Mouse (Mus musculus): ENCODE results near the gene Cd200r4. TPM values are rescaled to one million over a fixed set of nuclear protein-coding genes. Genes with fewer than 3 reads are reported as not detected.
"Not testable (repeated sequence)": the region's sequence is repeated elsewhere in the genome, so short reads cannot be mapped to it uniquely, and the experiment has no call there.

The Cd200r4 gene
- polyA plus RNA-seq, 1 experiment from 2014 or later: not detected

DNA sequence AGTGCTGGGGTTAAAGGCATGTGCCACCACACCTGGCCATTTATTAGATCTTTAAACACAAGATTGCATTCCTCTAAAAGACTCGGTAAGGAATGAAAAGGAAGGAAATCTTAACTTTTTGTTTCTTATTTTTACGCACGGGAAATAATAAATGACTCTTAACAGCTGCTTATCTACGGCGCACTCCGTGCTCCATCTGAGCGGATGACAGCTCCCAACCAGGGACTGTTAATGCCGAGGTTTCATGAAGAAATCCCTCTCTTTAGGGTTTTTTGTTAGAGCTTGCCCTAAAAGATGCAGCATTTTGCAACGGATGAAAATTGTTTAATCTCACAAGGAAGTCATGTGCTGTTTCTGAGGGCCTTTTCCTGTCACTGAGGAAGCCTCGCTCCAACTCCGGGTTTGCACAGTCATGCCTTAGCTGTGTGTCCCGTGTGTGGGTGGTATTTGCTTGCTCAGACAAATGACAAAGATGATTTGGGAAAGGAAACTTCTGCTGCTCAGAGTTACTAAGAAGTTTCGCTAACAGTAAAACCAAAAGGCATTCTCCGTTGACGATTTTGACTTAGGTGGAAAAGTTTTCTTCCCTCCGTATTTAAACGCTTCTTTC is 32.9 kb upstream of the Cd200r4 start:
- H3K4me2 ChIP-seq (replicated peaks; ENCODE audit: low read depth, low read length): 0 out of 2 replicates have a peak overlapping the region, but pooled peaks have one; percentile 8
- no peaks in the 10 kb centered on the region for H3K36me3 ChIP-seq (ENCODE audit: control insufficient read depth, insufficient read depth, low read length)
- H3K9me3 ChIP-seq (ENCODE audit: control insufficient read depth, low read length): no peaks in the 10 kb centered on the region
- no peaks in the 10 kb centered on the region for H3K4me1 ChIP-seq (ENCODE audit: control insufficient read depth, insufficient read depth, low read length)
- WGBS: 69% methylated on average over 17 of the region's 17 CpGs
- no peak overlapping the region for H3K4me3 ChIP-seq (ENCODE audit: low read length)
- no peak overlapping the region for H3K9ac ChIP-seq (ENCODE audit: low read depth, low read length)
- no peak for ATAC-seq (ENCODE audit: low FRiP score, low TSS enrichment)
- H3K27ac ChIP-seq (ENCODE audit: low read depth, low read length): no peak overlapping the region
- H3K27me3 ChIP-seq (ENCODE audit: control insufficient read depth, insufficient read depth, low read length): no peaks in the 10 kb centered on the region

GRCm38 (mm10) chr16:44779494-44779893 is 32.0 kb upstream of the Cd200r4 start:
- no peak overlapping the region for H3K27ac ChIP-seq (ENCODE audit: low read depth, low read length)
- no peak overlapping the region for H3K4me2 ChIP-seq (replicated peaks; ENCODE audit: low read depth, low read length)
- H3K27me3 ChIP-seq (ENCODE audit: control insufficient read depth, insufficient read depth, low read length): no peaks in the 10 kb centered on the region
- H3K4me1 ChIP-seq (ENCODE audit: control insufficient read depth, insufficient read depth, low read length): no peaks in the 10 kb centered on the region
- WGBS: 89% methylated on average over 5 of the region's 5 CpGs
- H3K9me3 ChIP-seq (ENCODE audit: control insufficient read depth, low read length): no peaks in the 10 kb centered on the region
- H3K36me3 ChIP-seq (ENCODE audit: control insufficient read depth, insufficient read depth, low read length): no peaks in the 10 kb centered on the region
- H3K4me3 ChIP-seq (ENCODE audit: low read length): no peak overlapping the region
- H3K9ac ChIP-seq (ENCODE audit: low read depth, low read length): no peak overlapping the region
- no peak for ATAC-seq (ENCODE audit: low FRiP score, low TSS enrichment)

DNA sequence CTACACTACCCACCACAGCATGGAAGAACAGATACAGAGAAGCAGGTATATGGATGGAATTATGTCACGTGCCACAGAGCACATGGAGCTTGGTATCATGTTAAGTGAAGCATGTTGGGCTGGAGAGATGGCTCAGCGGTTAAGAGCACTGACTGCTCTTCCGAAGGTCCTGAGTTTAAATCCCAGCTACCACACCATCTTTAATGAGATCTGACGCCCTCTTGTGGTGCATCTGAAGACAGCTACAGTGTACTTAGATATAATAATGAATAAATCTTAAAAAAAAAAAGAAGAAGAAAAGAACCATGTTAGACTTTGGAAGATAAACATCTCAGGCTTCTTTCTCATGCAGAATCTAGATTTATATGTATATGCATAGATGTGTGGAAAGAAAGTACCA is 30.8 kb upstream of the Cd200r4 start:
- no peak overlapping the region for H3K4me2 ChIP-seq (replicated peaks; ENCODE audit: low read depth, low read length)
- WGBS: 71% methylated on average over 4 of the region's 4 CpGs
- no peak for ATAC-seq (ENCODE audit: low FRiP score, low TSS enrichment)
- H3K4me3 ChIP-seq (ENCODE audit: low read length): no peak overlapping the region
- no peaks in the 10 kb centered on the region for H3K4me1 ChIP-seq (ENCODE audit: control insufficient read depth, insufficient read depth, low read length)
- H3K27me3 ChIP-seq (ENCODE audit: control insufficient read depth, insufficient read depth, low read length): no peaks in the 10 kb centered on the region
- no peaks in the 10 kb centered on the region for H3K36me3 ChIP-seq (ENCODE audit: control insufficient read depth, insufficient read depth, low read length)
- no peaks in the 10 kb centered on the region for H3K9me3 ChIP-seq (ENCODE audit: control insufficient read depth, low read length)
- no peak overlapping the region for H3K9ac ChIP-seq (ENCODE audit: low read depth, low read length)
- no peak overlapping the region for H3K27ac ChIP-seq (ENCODE audit: low read depth, low read length)

GRCm38 (mm10) chr16:44786934-44787333 is 24.6 kb upstream of the Cd200r4 start:
- Histone ChIP-seq H3K4me2 (replicated peaks; ENCODE audit: low read depth, low read length) (no peak overlapping the region), H3K27me3 (ENCODE audit: control insufficient read depth, insufficient read depth, low read length) (no peaks in the 10 kb centered on the region), H3K9ac (ENCODE audit: low read depth, low read length) (no peak overlapping the region), H3K27ac (ENCODE audit: low read depth, low read length) (no peak overlapping the region), H3K4me3 (ENCODE audit: low read length) (no peak overlapping the region), H3K9me3 (ENCODE audit: control insufficient read depth, low read length) (no peaks in the 10 kb centered on the region), H3K4me1 (ENCODE audit: control insufficient read depth, insufficient read depth, low read length) (no peaks in the 10 kb centered on the region), H3K36me3 (ENCODE audit: control insufficient read depth, insufficient read depth, low read length) (no peaks in the 10 kb centered on the region)
- 93% methylated on average over 1 of the region's 1 CpGs for WGBS
- no peak for ATAC-seq (ENCODE audit: low FRiP score, low TSS enrichment)

DNA sequence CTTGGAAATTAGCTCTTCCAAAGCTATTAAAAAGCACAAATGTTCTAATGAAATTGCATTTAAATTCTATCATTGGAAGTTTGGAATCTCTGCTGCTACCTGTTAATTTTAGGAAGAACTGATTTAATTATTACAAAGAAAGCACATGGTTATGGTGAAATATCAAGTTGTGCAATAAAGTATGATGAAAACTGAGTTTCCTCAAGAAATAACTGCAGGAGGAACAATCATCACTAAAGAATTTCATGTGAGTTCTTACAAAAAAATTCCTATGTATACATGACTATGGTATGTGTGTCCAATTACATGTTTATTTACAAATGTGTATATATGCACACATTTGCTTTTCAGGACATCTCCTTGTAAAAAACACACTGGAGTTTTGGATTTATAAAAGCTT is 17.1 kb upstream of the Cd200r4 start:
- no peak for ATAC-seq (ENCODE audit: low FRiP score, low TSS enrichment)
- Histone ChIP-seq H3K36me3 (ENCODE audit: control insufficient read depth, insufficient read depth, low read length) (no peaks in the 10 kb centered on the region), H3K4me3 (ENCODE audit: low read length) (no peak overlapping the region), H3K9me3 (ENCODE audit: control insufficient read depth, low read length) (no peaks in the 10 kb centered on the region), H3K4me2 (replicated peaks; ENCODE audit: low read depth, low read length) (no peak overlapping the region), H3K4me1 (ENCODE audit: control insufficient read depth, insufficient read depth, low read length) (no peaks in the 10 kb centered on the region), H3K27me3 (ENCODE audit: control insufficient read depth, insufficient read depth, low read length) (no peaks in the 10 kb centered on the region), H3K9ac (ENCODE audit: low read depth, low read length) (no peak overlapping the region), H3K27ac (ENCODE audit: low read depth, low read length) (no peak overlapping the region)

- Histone ChIP-seq H3K9me3 (ENCODE audit: control insufficient read depth, low read length) (no peaks in the 10 kb centered on the region; the same call in 1 of the 2 replicates), H3K4me3 (ENCODE audit: low read length) (no peak overlapping the region), H3K4me2 (replicated peaks; ENCODE audit: low read depth, low read length) (no peak overlapping the region), H3K4me1 (ENCODE audit: control insufficient read depth, insufficient read depth, low read length) (no peaks in the 10 kb centered on the region), H3K36me3 (ENCODE audit: control insufficient read depth, insufficient read depth, low read length) (no peaks in the 10 kb centered on the region), H3K9ac (ENCODE audit: low read depth, low read length) (no peak overlapping the region), H3K27ac (ENCODE audit: low read depth, low read length) (no peak overlapping the region), H3K27me3 (ENCODE audit: control insufficient read depth, insufficient read depth, low read length) (no peaks in the 10 kb centered on the region)
- ATAC-seq (ENCODE audit: low FRiP score, low TSS enrichment): no peak
Observed at GRCm38 (mm10) chr16:44805976-44806375, 5.6 kb upstream of the Cd200r4 start.

DNA sequence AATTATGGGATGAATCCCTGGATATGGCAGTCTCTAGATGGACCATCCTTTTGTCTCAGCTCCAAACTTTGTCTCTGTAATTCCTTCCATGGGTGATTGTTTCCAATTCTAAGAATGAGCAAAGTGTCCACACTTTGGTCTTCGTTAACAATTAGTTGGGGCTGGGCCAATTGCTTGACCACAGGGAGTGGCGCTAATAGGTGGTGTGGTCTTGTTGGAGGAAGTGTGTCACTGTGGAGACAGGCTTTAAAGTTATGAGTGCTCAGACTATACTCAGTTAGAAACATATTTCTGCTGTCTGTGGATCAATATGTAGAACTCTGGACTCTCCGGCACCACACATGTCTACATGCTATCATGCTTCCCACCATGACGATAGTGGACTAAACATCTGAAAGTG is 1.3 kb upstream of the Cd200r4 start:
- not testable (repeated sequence) for H3K9me3 ChIP-seq (ENCODE audit: control insufficient read depth, low read length); H3K36me3 ChIP-seq (ENCODE audit: control insufficient read depth, insufficient read depth, low read length); H3K4me1 ChIP-seq (ENCODE audit: control insufficient read depth, insufficient read depth, low read length); H3K9ac ChIP-seq (ENCODE audit: low read depth, low read length); H3K27me3 ChIP-seq (ENCODE audit: control insufficient read depth, insufficient read depth, low read length); ATAC-seq (ENCODE audit: low FRiP score, low TSS enrichment); H3K4me3 ChIP-seq (ENCODE audit: low read length); H3K27ac ChIP-seq (ENCODE audit: low read depth, low read length); H3K4me2 ChIP-seq (replicated peaks; ENCODE audit: low read depth, low read length)
- WGBS: 96% methylated on average over 4 of the region's 4 CpGs

GRCm38 (mm10) chr16:44812468-44813065 is 1.0 kb downstream of the Cd200r4 start:
- no peak overlapping the region for H3K9ac ChIP-seq (ENCODE audit: low read depth, low read length)
- no peak for ATAC-seq (ENCODE audit: low FRiP score, low TSS enrichment)

GRCm38 (mm10) chr16:44818010-44818409 is 6.5 kb downstream of the Cd200r4 start:
- 65% methylated on average over 1 of the region's 1 CpGs for WGBS
- no peaks in the 10 kb centered on the region for H3K27me3 ChIP-seq (ENCODE audit: control insufficient read depth, insufficient read depth, low read length)
- no peaks in the 10 kb centered on the region for H3K4me1 ChIP-seq (ENCODE audit: control insufficient read depth, insufficient read depth, low read length)
- H3K9me3 ChIP-seq (ENCODE audit: control insufficient read depth, low read length): no peaks in the 10 kb centered on the region
- H3K9ac ChIP-seq (ENCODE audit: low read depth, low read length): no peak overlapping the region
- no peaks in the 10 kb centered on the region for H3K36me3 ChIP-seq (ENCODE audit: control insufficient read depth, insufficient read depth, low read length)
- no peak overlapping the region for H3K4me3 ChIP-seq (ENCODE audit: low read length)
- H3K4me2 ChIP-seq (replicated peaks; ENCODE audit: low read depth, low read length): no peak overlapping the region
- no peak overlapping the region for H3K27ac ChIP-seq (ENCODE audit: low read depth, low read length)
- no peak for ATAC-seq (ENCODE audit: low FRiP score, low TSS enrichment)

More at GRCm38 (mm10) chr16:44812468-44813065, 1.0 kb downstream of the Cd200r4 start:
- Histone ChIP-seq H3K4me2 (replicated peaks; ENCODE audit: low read depth, low read length) (no peak overlapping the region), H3K27me3 (ENCODE audit: control insufficient read depth, insufficient read depth, low read length) (no peaks in the 10 kb centered on the region), H3K36me3 (ENCODE audit: control insufficient read depth, insufficient read depth, low read length) (no peaks in the 10 kb centered on the region), H3K4me1 (ENCODE audit: control insufficient read depth, insufficient read depth, low read length) (no peaks in the 10 kb centered on the region), H3K27ac (ENCODE audit: low read depth, low read length) (no peak overlapping the region), H3K9me3 (ENCODE audit: control insufficient read depth, low read length) (no peaks in the 10 kb centered on the region), H3K4me3 (ENCODE audit: low read length) (no peak overlapping the region)
- WGBS: 89% methylated on average over 6 of the region's 6 CpGs

Data from kidney, embryonic 14.5 days (tissue).